Mouse (Mus musculus): ENCODE data around the gene Hrct1. TPM values are rescaled to one million over a fixed set of nuclear protein-coding genes. Genes with fewer than 3 reads are reported as not detected.
A peak's percentile ranks its signal among the peaks of the same experiment; 100 is the strongest.

The Hrct1 gene
- 1.4 and 1.7 TPM in 2 replicates for polyA plus RNA-seq (2015; fragmentation: Nextera tagmentation; extraction: Ambion mirVana)

- Histone ChIP-seq H3K27ac (ENCODE audit: low read length) (peak within 1 kb of the TSS; percentile 92), H3K27me3 (ENCODE audit: control insufficient read depth, insufficient read depth, low read length) (0 out of 2 replicates have a peak, but pooled peaks cover 2% of the 10 kb centered on the region), H3K4me3 (ENCODE audit: low read length) (no peak within 1 kb of the TSS), H3K36me3 (ENCODE audit: control insufficient read depth, insufficient read depth) (no peaks in the 10 kb centered on the region), H3K9me3 (replicated peaks; ENCODE audit: control insufficient read depth, low read length) (no peaks in the 10 kb centered on the region), H3K4me2 (ENCODE audit: low read depth, low read length) (no peak within 1 kb of the TSS), H3K9ac (ENCODE audit: low read length) (peak within 1 kb of the TSS; percentile 56), H3K4me1 (ENCODE audit: control insufficient read depth, insufficient read depth, low read length) (peaks cover 45% of the 10 kb centered on the region)
- peak; percentile 62 for ATAC-seq (replicated peaks; ENCODE audit: extremely low read depth, insufficient read depth, low FRiP score)
- WGBS: 29% methylated on average over 3 of the region's 3 CpGs
These were observed at the start of gene Hrct1 for GRCm38 (mm10) chr4:43726995-43727394. Gene Hrct1 (plus strand): TSS chr4:43727188.

DNA sequence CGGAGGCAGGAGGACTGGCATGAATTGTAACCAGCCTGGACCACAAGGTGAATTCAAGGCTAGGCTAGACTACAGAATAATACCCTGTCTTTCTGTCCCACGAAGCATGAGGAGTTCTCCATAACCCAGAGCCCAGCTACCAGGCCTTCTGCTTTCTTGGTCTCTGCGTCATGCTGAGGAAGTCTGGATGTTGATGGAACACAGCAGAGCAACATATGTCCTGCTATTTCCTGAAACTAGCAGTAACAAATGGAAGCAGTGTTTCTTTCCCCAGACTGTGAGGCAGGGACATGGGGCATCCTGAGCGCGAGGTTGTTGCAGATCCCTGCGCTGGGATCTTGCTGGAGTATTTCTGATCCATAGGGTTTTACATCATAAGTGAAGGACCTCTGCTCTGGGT lies 48.4 kb upstream of the Hrct1 start:
- H3K4me2 ChIP-seq (ENCODE audit: low read depth, low read length): no peak overlapping the region
- 0 out of 2 replicates have a peak, but pooled peaks cover 2% of the 10 kb centered on the region for H3K36me3 ChIP-seq (ENCODE audit: control insufficient read depth, insufficient read depth)
- H3K4me3 ChIP-seq (ENCODE audit: low read length): no peak overlapping the region
- ATAC-seq (replicated peaks; ENCODE audit: extremely low read depth, insufficient read depth, low FRiP score): no peak
- H3K27ac ChIP-seq (ENCODE audit: low read length): no peak overlapping the region
- no peak overlapping the region for H3K9ac ChIP-seq (ENCODE audit: low read length)
- WGBS: 89% methylated on average over 6 of the region's 6 CpGs
- H3K4me1 ChIP-seq (ENCODE audit: control insufficient read depth, insufficient read depth, low read length): no peaks in the 10 kb centered on the region
- H3K9me3 ChIP-seq (replicated peaks; ENCODE audit: control insufficient read depth, low read length): no peaks in the 10 kb centered on the region
- H3K27me3 ChIP-seq (ENCODE audit: control insufficient read depth, insufficient read depth, low read length): no peaks in the 10 kb centered on the region

DNA sequence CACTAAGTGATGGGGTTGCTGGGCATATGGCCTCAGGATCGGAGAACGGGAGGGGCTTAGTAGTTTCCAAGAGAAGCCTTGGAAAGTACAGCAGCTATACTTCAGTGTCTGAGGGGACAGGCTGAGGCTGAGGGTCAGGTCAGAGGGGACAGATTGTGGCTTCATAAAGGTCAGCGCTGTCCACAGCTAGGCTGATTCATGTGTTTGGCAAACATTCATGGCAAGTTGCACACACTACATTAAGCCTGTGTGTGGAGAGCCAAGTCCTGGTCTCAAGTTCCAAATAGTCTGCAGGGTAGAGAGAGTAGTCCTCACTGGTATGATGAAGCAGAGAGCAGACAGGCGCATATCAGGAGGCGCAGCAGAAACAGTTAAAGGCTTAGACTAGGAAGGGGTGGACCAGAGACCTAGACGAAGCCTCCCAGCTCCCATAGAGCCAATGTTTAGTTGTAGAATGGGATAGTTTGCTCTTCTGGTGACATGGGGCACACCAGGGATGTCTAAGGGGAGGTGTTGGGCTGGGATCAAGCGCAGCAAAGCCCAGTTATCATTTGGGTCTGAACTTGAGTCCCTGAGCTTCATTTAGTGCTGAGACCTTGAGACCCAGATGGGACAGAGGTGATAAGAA lies 47.5 kb upstream of the Hrct1 start:
- Histone ChIP-seq H3K9ac (ENCODE audit: low read length) (no peak overlapping the region), H3K27ac (ENCODE audit: low read length) (no peak overlapping the region), H3K4me2 (ENCODE audit: low read depth, low read length) (no peak overlapping the region), H3K36me3 (ENCODE audit: control insufficient read depth, insufficient read depth) (0 out of 2 replicates have a peak, but pooled peaks cover 2% of the 10 kb centered on the region), H3K27me3 (ENCODE audit: control insufficient read depth, insufficient read depth, low read length) (no peaks in the 10 kb centered on the region), H3K4me3 (ENCODE audit: low read length) (no peak overlapping the region), H3K9me3 (replicated peaks; ENCODE audit: control insufficient read depth, low read length) (no peaks in the 10 kb centered on the region), H3K4me1 (ENCODE audit: control insufficient read depth, insufficient read depth, low read length) (no peaks in the 10 kb centered on the region)
- 85% methylated on average over 7 of the region's 7 CpGs for WGBS
- ATAC-seq (replicated peaks; ENCODE audit: extremely low read depth, insufficient read depth, low FRiP score): no peak

GRCm38 (mm10) chr4:43690021-43690420 lies 37.0 kb upstream of the Hrct1 start:
- no peak overlapping the region for H3K4me2 ChIP-seq (ENCODE audit: low read depth, low read length)
- WGBS: 91% methylated on average over 17 of the region's 17 CpGs
- H3K4me1 ChIP-seq (ENCODE audit: control insufficient read depth, insufficient read depth, low read length): peaks cover 13% of the 10 kb centered on the region
- H3K27ac ChIP-seq (ENCODE audit: low read length): no peak overlapping the region
- H3K27me3 ChIP-seq (ENCODE audit: control insufficient read depth, insufficient read depth, low read length): no peaks in the 10 kb centered on the region
- no peak for ATAC-seq (replicated peaks; ENCODE audit: extremely low read depth, insufficient read depth, low FRiP score)
- H3K9me3 ChIP-seq (replicated peaks; ENCODE audit: control insufficient read depth, low read length): no peaks in the 10 kb centered on the region
- H3K36me3 ChIP-seq (ENCODE audit: control insufficient read depth, insufficient read depth): no peaks in the 10 kb centered on the region
- H3K4me3 ChIP-seq (ENCODE audit: low read length): no peak overlapping the region
- H3K9ac ChIP-seq (ENCODE audit: low read length): no peak overlapping the region

GRCm38 (mm10) chr4:43691026-43691425 lies 36.0 kb upstream of the Hrct1 start:
- 67% methylated on average over 5 of the region's 5 CpGs for WGBS
- H3K9ac ChIP-seq (ENCODE audit: low read length): no peak overlapping the region
- no peak for ATAC-seq (replicated peaks; ENCODE audit: extremely low read depth, insufficient read depth, low FRiP score)
- H3K27ac ChIP-seq (ENCODE audit: low read length): no peak overlapping the region
- no peaks in the 10 kb centered on the region for H3K9me3 ChIP-seq (replicated peaks; ENCODE audit: control insufficient read depth, low read length)
- H3K27me3 ChIP-seq (ENCODE audit: control insufficient read depth, insufficient read depth, low read length): no peaks in the 10 kb centered on the region
- H3K4me2 ChIP-seq (ENCODE audit: low read depth, low read length): no peak overlapping the region
- no peak overlapping the region for H3K4me3 ChIP-seq (ENCODE audit: low read length)
- H3K4me1 ChIP-seq (ENCODE audit: control insufficient read depth, insufficient read depth, low read length): peaks cover 19% of the 10 kb centered on the region
- no peaks in the 10 kb centered on the region for H3K36me3 ChIP-seq (ENCODE audit: control insufficient read depth, insufficient read depth)

GRCm38 (mm10) chr4:43693806-43694241 lies 33.2 kb upstream of the Hrct1 start:
- WGBS: 45% methylated on average over 5 of the region's 5 CpGs
- Histone ChIP-seq H3K4me2 (ENCODE audit: low read depth, low read length) (no peak overlapping the region), H3K27me3 (ENCODE audit: control insufficient read depth, insufficient read depth, low read length) (no peaks in the 10 kb centered on the region), H3K9ac (ENCODE audit: low read length) (no peak overlapping the region), H3K27ac (ENCODE audit: low read length) (no peak overlapping the region), H3K36me3 (ENCODE audit: control insufficient read depth, insufficient read depth) (no peaks in the 10 kb centered on the region), H3K4me3 (ENCODE audit: low read length) (no peak overlapping the region), H3K4me1 (ENCODE audit: control insufficient read depth, insufficient read depth, low read length) (peaks cover 19% of the 10 kb centered on the region), H3K9me3 (replicated peaks; ENCODE audit: control insufficient read depth, low read length) (no peaks in the 10 kb centered on the region)
- peak; percentile 61 for ATAC-seq (replicated peaks; ENCODE audit: extremely low read depth, insufficient read depth, low FRiP score)

GRCm38 (mm10) chr4:43694439-43695248 lies 32.3 kb upstream of the Hrct1 start:
- 0 out of 2 replicates have a peak overlapping the region, but pooled peaks have one; percentile 14 for H3K9ac ChIP-seq (ENCODE audit: low read length)
- ATAC-seq (replicated peaks; ENCODE audit: extremely low read depth, insufficient read depth, low FRiP score): no peak
- H3K27ac ChIP-seq (ENCODE audit: low read length): no peak overlapping the region
- no peaks in the 10 kb centered on the region for H3K27me3 ChIP-seq (ENCODE audit: control insufficient read depth, insufficient read depth, low read length)
- WGBS: 79% methylated on average over 1 of the region's 1 CpGs
- H3K4me3 ChIP-seq (ENCODE audit: low read length): no peak overlapping the region
- H3K36me3 ChIP-seq (ENCODE audit: control insufficient read depth, insufficient read depth): no peaks in the 10 kb centered on the region
- H3K4me2 ChIP-seq (ENCODE audit: low read depth, low read length): no peak overlapping the region
- H3K4me1 ChIP-seq (ENCODE audit: control insufficient read depth, insufficient read depth, low read length): peaks cover 19% of the 10 kb centered on the region
- H3K9me3 ChIP-seq (replicated peaks; ENCODE audit: control insufficient read depth, low read length): no peaks in the 10 kb centered on the region

DNA sequence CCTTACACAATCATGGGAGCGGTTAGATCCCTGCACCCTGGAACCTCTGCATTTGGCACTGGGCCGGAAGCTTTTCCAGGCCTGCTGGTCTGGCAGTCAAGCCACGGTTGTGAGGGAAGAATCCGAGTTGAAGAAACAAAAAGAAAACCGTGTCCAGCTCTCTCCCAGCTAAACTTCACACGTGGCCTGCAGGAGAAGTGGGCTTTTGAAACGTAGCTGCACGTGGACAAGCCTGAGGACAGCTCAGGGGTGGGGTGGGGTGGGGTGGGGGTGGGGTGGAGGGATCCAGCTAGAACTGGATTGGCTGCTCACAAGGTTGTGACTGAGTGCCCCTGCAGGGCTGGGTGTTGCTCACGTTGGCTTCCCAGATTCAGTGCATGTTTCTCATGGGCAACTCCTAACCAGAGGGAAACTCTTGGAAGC lies 31.7 kb upstream of the Hrct1 start:
- H3K9ac ChIP-seq (ENCODE audit: low read length): 0 out of 2 replicates have a peak overlapping the region, but pooled peaks have one; percentile 14
- H3K4me1 ChIP-seq (ENCODE audit: control insufficient read depth, insufficient read depth, low read length): peaks cover 19% of the 10 kb centered on the region
- no peaks in the 10 kb centered on the region for H3K9me3 ChIP-seq (replicated peaks; ENCODE audit: control insufficient read depth, low read length)
- peak; percentile 65; the same call in 1 of the 2 replicates for ATAC-seq (replicated peaks; ENCODE audit: extremely low read depth, insufficient read depth, low FRiP score)
- WGBS: 11% methylated on average over 9 of the region's 9 CpGs
- no peaks in the 10 kb centered on the region for H3K27me3 ChIP-seq (ENCODE audit: control insufficient read depth, insufficient read depth, low read length)
- no peaks in the 10 kb centered on the region for H3K36me3 ChIP-seq (ENCODE audit: control insufficient read depth, insufficient read depth)
- no peak overlapping the region for H3K4me3 ChIP-seq (ENCODE audit: low read length)
- H3K27ac ChIP-seq (ENCODE audit: low read length): 0 out of 2 replicates have a peak overlapping the region, but pooled peaks have one; percentile 6
- no peak overlapping the region for H3K4me2 ChIP-seq (ENCODE audit: low read depth, low read length)

GRCm38 (mm10) chr4:43696561-43696960 lies 30.4 kb upstream of the Hrct1 start:
- no peaks in the 10 kb centered on the region for H3K9me3 ChIP-seq (replicated peaks; ENCODE audit: control insufficient read depth, low read length)
- no peak overlapping the region for H3K9ac ChIP-seq (ENCODE audit: low read length)
- 80% methylated on average over 13 of the region's 13 CpGs for WGBS
- H3K36me3 ChIP-seq (ENCODE audit: control insufficient read depth, insufficient read depth): no peaks in the 10 kb centered on the region
- no peaks in the 10 kb centered on the region for H3K27me3 ChIP-seq (ENCODE audit: control insufficient read depth, insufficient read depth, low read length)
- H3K4me1 ChIP-seq (ENCODE audit: control insufficient read depth, insufficient read depth, low read length): peaks cover 19% of the 10 kb centered on the region
- ATAC-seq (replicated peaks; ENCODE audit: extremely low read depth, insufficient read depth, low FRiP score): no peak
- H3K4me3 ChIP-seq (ENCODE audit: low read length): no peak overlapping the region
- no peak overlapping the region for H3K27ac ChIP-seq (ENCODE audit: low read length)
- no peak overlapping the region for H3K4me2 ChIP-seq (ENCODE audit: low read depth, low read length)
